Mouse (Mus musculus): Measurements from ENCODE around the gene Dhx36. TPM values are rescaled to one million over a fixed set of nuclear protein-coding genes. Genes with fewer than 3 reads are reported as not detected.

Gene Dhx36
- polyA plus RNA-seq, 1 experiment from 2014 or later: 5.3 TPM

- no peak for ATAC-seq (ENCODE audit: low read depth)
- WGBS (ENCODE audit: insufficient replicate concordance): 32% methylated on average over 12 of the region's 12 CpGs
- no peaks in the 10 kb centered on the region for H3K27me3 ChIP-seq (ENCODE audit: control insufficient read depth, insufficient read depth, low read depth, low read length)
- no peaks in the 10 kb centered on the region for H3K4me1 ChIP-seq (ENCODE audit: control insufficient read depth, low read depth, low read length)
- no peak overlapping the region for H3K9ac ChIP-seq (ENCODE audit: low read depth, low read length)
- H3K27ac ChIP-seq (ENCODE audit: low read length): no peak overlapping the region
- no peaks in the 10 kb centered on the region for H3K9me3 ChIP-seq (replicated peaks; ENCODE audit: control insufficient read depth, low read length)
- H3K4me3 ChIP-seq (ENCODE audit: low read depth, low read length): no peak overlapping the region
- no peak overlapping the region for H3K4me2 ChIP-seq (ENCODE audit: low read depth, low read length)
- no peaks in the 10 kb centered on the region for H3K36me3 ChIP-seq (ENCODE audit: control insufficient read depth, insufficient read depth)
These were observed 63.1 kb downstream of the Dhx36 start for GRCm38 (mm10) chr3:62443582-62444194.

- H3K36me3 ChIP-seq (ENCODE audit: control insufficient read depth, insufficient read depth): no peaks in the 10 kb centered on the region
- no peak overlapping the region for H3K4me2 ChIP-seq (ENCODE audit: low read depth, low read length)
- H3K4me1 ChIP-seq (ENCODE audit: control insufficient read depth, low read depth, low read length): no peaks in the 10 kb centered on the region
- H3K27ac ChIP-seq (ENCODE audit: low read length): no peak overlapping the region
- no peaks in the 10 kb centered on the region for H3K27me3 ChIP-seq (ENCODE audit: control insufficient read depth, insufficient read depth, low read depth, low read length)
- H3K4me3 ChIP-seq (ENCODE audit: low read depth, low read length): no peak overlapping the region
- H3K9me3 ChIP-seq (replicated peaks; ENCODE audit: control insufficient read depth, low read length): no peaks in the 10 kb centered on the region
- WGBS (ENCODE audit: insufficient replicate concordance): 56% methylated on average over 5 of the region's 5 CpGs
- H3K9ac ChIP-seq (ENCODE audit: low read depth, low read length): no peak overlapping the region
- no peak for ATAC-seq (ENCODE audit: low read depth)
These were observed 66.3 kb downstream of the Dhx36 start for GRCm38 (mm10) chr3:62440431-62440969.

- no peak overlapping the region for H3K27ac ChIP-seq (ENCODE audit: low read length)
- H3K36me3 ChIP-seq (ENCODE audit: control insufficient read depth, insufficient read depth): no peaks in the 10 kb centered on the region
- no peak overlapping the region for H3K9ac ChIP-seq (ENCODE audit: low read depth, low read length)
- H3K4me3 ChIP-seq (ENCODE audit: low read depth, low read length): no peak overlapping the region
- ATAC-seq (ENCODE audit: low read depth): no peak
- H3K4me2 ChIP-seq (ENCODE audit: low read depth, low read length): no peak overlapping the region
- H3K27me3 ChIP-seq (ENCODE audit: control insufficient read depth, insufficient read depth, low read depth, low read length): no peaks in the 10 kb centered on the region
- H3K4me1 ChIP-seq (ENCODE audit: control insufficient read depth, low read depth, low read length): no peaks in the 10 kb centered on the region
- H3K9me3 ChIP-seq (replicated peaks; ENCODE audit: control insufficient read depth, low read length): no peaks in the 10 kb centered on the region
These were observed 70.9 kb downstream of the Dhx36 start for GRCm38 (mm10) chr3:62435923-62436322.

- Histone ChIP-seq H3K4me3 (ENCODE audit: low read depth, low read length) (no peak overlapping the region), H3K9ac (ENCODE audit: low read depth, low read length) (no peak overlapping the region), H3K9me3 (replicated peaks; ENCODE audit: control insufficient read depth, low read length) (no peaks in the 10 kb centered on the region), H3K27ac (ENCODE audit: low read length) (no peak overlapping the region), H3K36me3 (ENCODE audit: control insufficient read depth, insufficient read depth) (no peaks in the 10 kb centered on the region), H3K4me1 (ENCODE audit: control insufficient read depth, low read depth, low read length) (no peaks in the 10 kb centered on the region), H3K27me3 (ENCODE audit: control insufficient read depth, insufficient read depth, low read depth, low read length) (no peaks in the 10 kb centered on the region), H3K4me2 (ENCODE audit: low read depth, low read length) (no peak overlapping the region)
- WGBS (ENCODE audit: insufficient replicate concordance): 41% methylated on average over 4 of the region's 4 CpGs
- ATAC-seq (ENCODE audit: low read depth): no peak
These were observed 73.1 kb downstream of the Dhx36 start for GRCm38 (mm10) chr3:62433675-62434074.

GRCm38 (mm10) chr3:62418387-62419138, 88.2 kb downstream of the Dhx36 start:
- H3K27me3 ChIP-seq (ENCODE audit: control insufficient read depth, insufficient read depth, low read depth, low read length): no peaks in the 10 kb centered on the region
- no peak for ATAC-seq (ENCODE audit: low read depth)
- H3K4me3 ChIP-seq (ENCODE audit: low read depth, low read length): no peak overlapping the region
- H3K27ac ChIP-seq (ENCODE audit: low read length): no peak overlapping the region
- no peaks in the 10 kb centered on the region for H3K4me1 ChIP-seq (ENCODE audit: control insufficient read depth, low read depth, low read length)
- 70% methylated on average over 6 of the region's 6 CpGs for WGBS (ENCODE audit: insufficient replicate concordance)
- no peak overlapping the region for H3K4me2 ChIP-seq (ENCODE audit: low read depth, low read length)
- H3K9me3 ChIP-seq (replicated peaks; ENCODE audit: control insufficient read depth, low read length): no peaks in the 10 kb centered on the region
- no peak overlapping the region for H3K9ac ChIP-seq (ENCODE audit: low read depth, low read length)
- no peaks in the 10 kb centered on the region for H3K36me3 ChIP-seq (ENCODE audit: control insufficient read depth, insufficient read depth)

Other genes starting within 250 kb of the Dhx36 start
- 0.32 and 0.35 TPM in 2 replicates for gene Arhgef26, start 168.7 kb downstream of the Dhx36 start, polyA plus RNA-seq (2015; fragmentation: Nextera tagmentation; extraction: Ambion mirVana)
- gene Gpr149, start 98.1 kb upstream of the Dhx36 start, polyA plus RNA-seq (2015; fragmentation: Nextera tagmentation; extraction: Ambion mirVana): not detected in 2 replicates

Data from liver, embryonic 16.5 days (tissue).